Mouse (Mus musculus) cortical plate, adult 2 months (tissue): ENCODE results near the gene Agbl5.

ENCODE experiments used
- CTCF ChIP-seq: fragments of 200-500 bp; IDR thresholded peaks from 2 replicates; pipeline ENCODE4 v1.5.1; 2011; ENCODE audit warnings: mild to moderate bottlenecking, control low read depth, low read length; ENCODE audit not compliant: insufficient read depth; ENCODE audit errors: extremely low read depth
- POLR2A ChIP-seq: fragments of 200-500 bp; IDR thresholded peaks from 2 replicates; pipeline ENCODE4 v1.6.1; 2011; ENCODE audit warnings: mild to moderate bottlenecking, low read length, control low read depth; ENCODE audit not compliant: insufficient read depth; ENCODE audit errors: extremely low read depth

GRCm38 (mm10) chr5:30909863-30910262 is 21.4 kb downstream of the Agbl5 start:
- TF ChIP-seq POLR2A (no peak), CTCF (no peak)
